Mouse (Mus musculus): Measurements from ENCODE around the gene Olfr1008.
"Not testable (repeated sequence)": the region's sequence is repeated elsewhere in the genome, so short reads cannot be mapped to it uniquely, and the experiment has no call there.

Gene Olfr1008

GRCm38 (mm10) chr2:85689131-85689530 is at the start of gene Olfr1008:
Olfr1008 (plus strand) TSS chr2:85689431.
- in situ Hi-C loops (cut with MboI; ENCODE audit: unreplicated experiment in 2 of 2): no loop called here

- in situ Hi-C loops (cut with MboI; ENCODE audit: unreplicated experiment in 2 of 2): no loop called here
Measured at GRCm38 (mm10) chr2:85650604-85651003, 38.6 kb upstream of the Olfr1008 start, which contains the start of gene Olfr1002. Olfr1002 (minus strand) TSS chr2:85650704.

GRCm38 (mm10) chr2:85664355-85664754 is 24.9 kb upstream of the Olfr1008 start, which contains the start of gene Olfr154:
Olfr154 (minus strand) TSS chr2:85664455.
- in situ Hi-C loops (cut with MboI; ENCODE audit: unreplicated experiment in 2 of 2): not testable (repeated sequence)

- in situ Hi-C loops (cut with MboI; ENCODE audit: unreplicated experiment in 2 of 2): no loop called here
Measured at GRCm38 (mm10) chr2:85678667-85679066, 10.6 kb upstream of the Olfr1008 start, which contains the start of gene Olfr1006. Olfr1006 (minus strand) TSS chr2:85678767.

- in situ Hi-C loops (cut with MboI; ENCODE audit: unreplicated experiment in 2 of 2): not testable (repeated sequence)
Measured at GRCm38 (mm10) chr2:85710680-85711079, 21.4 kb downstream of the Olfr1008 start.

GRCm38 (mm10) chr2:85711159-85711558 is 21.9 kb downstream of the Olfr1008 start:
- in situ Hi-C loops (cut with MboI; ENCODE audit: unreplicated experiment in 2 of 2): no loop called here

- in situ Hi-C loops (cut with MboI; ENCODE audit: unreplicated experiment in 2 of 2): no loop called here
Measured at GRCm38 (mm10) chr2:85715119-85715518, 25.9 kb downstream of the Olfr1008 start, which contains the start of gene Olfr1009. Olfr1009 (plus strand) TSS chr2:85715419.

GRCm38 (mm10) chr2:85725793-85726192 is 36.6 kb downstream of the Olfr1008 start:
- in situ Hi-C loops (cut with MboI; ENCODE audit: unreplicated experiment in 2 of 2): loop anchor here (5.0 to 10.0 kb wide), 3 partner anchors 742 to 1942 kb away; no protein-coding TSS in a partner anchor

Data from v-Abl transformed pro-B cells (cell line).